Mouse (Mus musculus): Measurements from ENCODE around the gene Elp6.
"Not testable (repeated sequence)": the region's sequence is repeated elsewhere in the genome, so short reads cannot be mapped to it uniquely, and the experiment has no call there.

Gene Elp6

DNA sequence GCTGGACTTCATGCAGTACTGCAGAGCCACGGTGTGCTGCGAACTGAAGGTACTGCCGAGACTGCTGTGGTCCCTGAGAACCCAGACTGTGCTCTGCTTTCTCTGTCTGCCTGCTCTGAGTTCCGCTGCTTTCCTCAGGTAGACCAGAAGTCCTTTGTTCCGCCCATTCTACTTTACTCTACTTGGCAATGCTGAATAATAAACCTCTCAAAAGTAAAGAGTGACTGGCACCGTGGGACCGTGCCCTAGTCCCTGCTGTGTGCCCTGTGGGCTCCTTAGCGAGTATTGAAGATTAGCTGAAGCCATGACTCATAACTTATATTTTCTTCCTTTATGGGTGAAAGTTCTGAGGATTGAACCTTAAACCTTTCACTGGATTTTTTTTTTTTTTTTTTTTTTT, 10.9 kb downstream of the Elp6 start:
- DNase-seq (ENCODE audit: low read depth, low spot score): no peak

DNA sequence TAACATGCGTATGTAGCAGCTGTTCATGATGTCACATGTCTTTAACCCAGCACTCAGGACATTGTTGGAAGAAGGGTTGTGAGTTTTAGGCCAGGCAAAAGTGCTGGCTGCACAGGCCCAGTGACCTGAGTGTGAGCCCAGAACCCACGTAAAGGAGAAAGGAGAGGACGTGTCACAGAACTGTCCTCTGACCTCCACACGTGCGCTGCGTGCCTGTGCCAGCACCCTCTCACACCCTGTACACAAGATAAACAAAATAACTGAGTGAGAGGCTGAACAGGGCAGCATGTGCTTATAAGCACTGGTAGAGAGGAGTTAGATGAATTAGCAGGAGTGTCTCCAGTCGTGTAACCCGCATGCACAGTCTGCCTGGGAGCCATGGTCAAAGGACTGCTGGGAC, 11.5 kb downstream of the Elp6 start:
- no peak for DNase-seq (ENCODE audit: low read depth, low spot score)

DNA sequence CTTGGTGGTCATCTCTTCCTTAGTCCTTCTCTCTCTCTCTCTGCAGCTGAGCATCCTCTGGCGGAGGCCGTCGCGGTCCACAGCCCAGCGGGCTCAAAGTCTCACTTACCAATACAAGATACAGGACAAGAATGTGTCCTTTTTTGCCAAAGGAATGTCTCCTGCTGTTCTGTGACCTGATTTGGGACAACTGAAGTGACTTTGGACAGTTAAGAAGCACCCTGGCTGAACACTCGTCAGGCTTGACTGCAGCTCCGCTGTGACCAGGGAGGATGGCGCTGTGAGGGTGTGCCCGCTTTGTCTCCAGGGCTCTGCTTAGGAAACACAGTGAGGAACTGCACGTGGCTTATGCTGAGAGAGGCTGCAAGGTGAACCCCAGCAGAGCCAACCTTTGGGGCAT, 15.8 kb downstream of the Elp6 start:
- no peak for DNase-seq (ENCODE audit: low read depth, low spot score)

DNA sequence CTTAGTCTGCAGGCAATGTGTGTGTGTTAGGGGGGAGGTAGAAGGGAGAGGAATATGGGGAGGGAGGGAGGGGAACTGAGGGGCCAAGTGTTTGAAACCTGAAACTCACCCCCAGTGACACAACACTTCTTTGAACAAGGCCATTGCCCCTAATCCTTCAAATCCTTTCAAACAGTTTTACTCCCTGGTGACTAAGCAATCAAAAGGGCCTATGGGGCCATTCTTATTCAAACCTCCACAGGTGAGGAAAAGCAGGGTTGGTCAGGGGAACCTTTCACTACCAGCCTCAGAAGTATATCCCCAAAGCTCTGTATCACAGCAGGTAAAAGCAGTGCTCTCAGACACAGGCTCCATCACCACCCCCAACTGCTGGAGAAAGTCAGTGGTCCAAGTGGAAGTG, 18.0 kb downstream of the Elp6 start:
- DNase-seq (ENCODE audit: low read depth, low spot score): no peak

DNA sequence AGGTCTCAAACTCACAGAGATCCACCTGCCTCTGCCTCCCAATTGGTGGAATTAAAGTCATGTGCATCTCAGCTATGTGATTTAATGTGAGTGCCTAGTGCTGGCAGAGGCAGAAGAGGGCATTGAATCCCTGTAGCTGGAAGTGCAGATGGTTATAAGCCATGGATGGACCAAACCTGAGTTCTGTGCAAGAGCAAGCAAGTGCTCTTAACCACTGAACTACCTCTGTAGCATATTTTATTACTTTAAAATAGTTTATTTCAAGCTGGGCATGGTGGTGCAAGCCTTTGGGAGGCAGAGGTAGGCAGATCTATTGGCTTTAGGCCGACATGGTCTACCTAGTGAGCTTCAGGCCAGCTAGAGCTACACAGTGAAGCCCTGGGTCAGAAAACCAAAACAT, 19.2 kb downstream of the Elp6 start:
- no peak for DNase-seq (ENCODE audit: low read depth, low spot score)

GRCm38 (mm10) chr9:110328178-110328577, 23.2 kb downstream of the Elp6 start:
- DNase-seq (ENCODE audit: low read depth, low spot score): no peak

GRCm38 (mm10) chr9:110328946-110329630, 24.1 kb downstream of the Elp6 start:
- DNase-seq (ENCODE audit: low read depth, low spot score): no peak

DNA sequence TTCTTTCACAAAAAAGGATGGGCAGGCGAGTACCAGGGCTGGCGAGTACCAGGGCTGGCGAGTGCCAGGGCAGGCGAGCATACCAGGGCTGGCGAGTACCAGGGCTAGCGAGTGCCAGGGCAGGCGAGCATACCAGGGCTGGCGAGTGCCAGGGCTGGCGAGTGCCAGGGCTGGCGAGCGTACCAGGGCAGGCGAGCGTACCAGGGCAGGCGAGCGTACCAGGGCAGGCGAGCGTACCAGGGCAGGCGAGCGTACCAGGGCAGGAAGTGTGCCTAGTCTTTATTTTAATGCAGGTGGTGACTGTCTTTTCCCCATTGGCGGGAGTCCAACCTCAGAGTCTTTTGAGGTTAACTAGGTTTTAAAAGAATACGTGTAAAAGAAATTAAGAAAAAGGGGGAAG, 24.7 kb downstream of the Elp6 start:
- DNase-seq (ENCODE audit: low read depth, low spot score): no peak

DNA sequence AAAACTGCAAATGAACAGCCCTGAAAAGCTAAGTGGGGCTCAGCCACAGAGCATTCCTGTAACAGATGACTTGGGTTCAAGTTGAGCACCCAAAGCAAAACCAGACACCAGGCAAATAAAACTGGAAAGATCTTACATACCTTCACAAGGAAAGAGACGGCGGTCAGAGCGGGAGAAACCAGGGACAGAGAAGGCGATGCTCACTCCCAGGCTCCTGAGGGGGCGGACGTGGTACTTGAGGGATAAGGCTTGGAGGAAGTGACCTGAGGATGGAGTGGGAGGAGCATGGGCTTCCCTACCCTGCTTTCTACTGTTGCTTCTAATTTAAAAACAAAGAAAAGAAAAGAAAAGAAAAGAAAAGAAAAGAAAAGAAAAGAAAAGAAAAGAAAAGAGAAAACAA, 25.4 kb downstream of the Elp6 start:
- DNase-seq (ENCODE audit: low read depth, low spot score): no peak

- DNase-seq (ENCODE audit: low read depth, low spot score): not testable (repeated sequence)
These were observed 25.9 kb downstream of the Elp6 start for GRCm38 (mm10) chr9:110330913-110331312.

GRCm38 (mm10) chr9:110333135-110333895, 28.3 kb downstream of the Elp6 start, which contains the start of gene Scap:
Scap (plus strand) TSS chr9:110333288.
- peak; percentile 79 for DNase-seq (ENCODE audit: low read depth, low spot score)

- no peak for DNase-seq (ENCODE audit: low read depth, low spot score)
These were observed 28.9 kb downstream of the Elp6 start for GRCm38 (mm10) chr9:110333896-110334259.

GRCm38 (mm10) chr9:110334849-110335248, 29.9 kb downstream of the Elp6 start:
- no peak for DNase-seq (ENCODE audit: low read depth, low spot score)

DNA sequence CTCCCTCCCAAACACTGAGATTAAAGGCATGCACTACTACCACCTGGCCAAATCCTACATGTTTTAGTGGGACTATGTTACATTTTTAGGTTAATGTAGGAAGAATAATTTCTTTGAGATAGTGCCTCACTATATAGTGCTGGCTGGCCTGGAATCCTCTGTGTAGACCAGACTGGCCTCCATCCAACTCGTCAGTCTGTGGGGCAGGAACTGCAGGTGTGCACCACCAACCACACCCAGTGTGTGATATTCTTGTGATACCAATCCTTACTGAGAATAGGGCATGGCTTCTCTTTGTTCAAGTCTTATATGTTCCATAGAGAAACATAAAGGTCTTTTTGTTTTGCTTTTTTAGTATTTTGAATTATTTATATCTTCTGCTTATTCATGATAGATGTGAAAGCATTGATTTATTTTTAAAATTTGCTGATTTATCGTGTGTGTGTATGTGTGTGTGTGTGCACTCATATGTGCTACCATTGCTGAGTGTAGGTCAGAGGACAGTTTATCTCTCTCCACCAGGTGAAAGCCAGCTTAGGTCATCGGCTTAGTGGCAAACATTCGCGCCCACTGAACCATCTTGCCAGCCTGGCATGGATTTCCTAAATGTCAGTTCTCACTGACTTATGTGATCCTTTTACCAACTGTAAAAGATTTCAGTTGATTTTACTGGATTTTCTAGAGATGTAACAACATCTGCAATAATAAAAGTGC, 35.2 kb downstream of the Elp6 start:
- DNase-seq (ENCODE audit: low read depth, low spot score): no peak

DNA sequence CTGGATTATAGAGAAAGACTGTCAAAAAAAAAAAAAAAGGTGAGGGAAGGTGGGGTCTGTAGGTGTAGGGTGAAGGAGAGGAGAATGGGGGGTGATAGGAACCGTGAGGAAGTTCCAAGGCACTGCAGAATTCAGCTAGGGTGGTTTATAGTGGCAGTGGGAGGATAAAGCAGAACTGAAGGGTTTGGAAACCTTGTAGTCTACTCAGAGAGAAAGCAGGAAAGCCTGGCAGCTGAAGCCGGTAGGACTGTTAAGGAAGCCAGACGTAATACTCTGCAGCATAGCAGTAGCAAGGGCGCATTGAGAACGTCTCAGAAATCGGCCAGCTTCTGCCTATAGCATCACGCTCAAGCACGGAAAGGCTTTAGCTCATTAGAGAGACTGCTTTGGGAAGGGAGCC, 37.0 kb downstream of the Elp6 start:
- DNase-seq (ENCODE audit: low read depth, low spot score): peak; percentile 22

- no peak for DNase-seq (ENCODE audit: low read depth, low spot score)
These were observed 38.8 kb downstream of the Elp6 start for GRCm38 (mm10) chr9:110343805-110344204.

GRCm38 (mm10) chr9:110345057-110345739, 40.2 kb downstream of the Elp6 start:
- DNase-seq (ENCODE audit: low read depth, low spot score): no peak

GRCm38 (mm10) chr9:110348899-110349298, 43.9 kb downstream of the Elp6 start:
- no peak for DNase-seq (ENCODE audit: low read depth, low spot score)

DNA sequence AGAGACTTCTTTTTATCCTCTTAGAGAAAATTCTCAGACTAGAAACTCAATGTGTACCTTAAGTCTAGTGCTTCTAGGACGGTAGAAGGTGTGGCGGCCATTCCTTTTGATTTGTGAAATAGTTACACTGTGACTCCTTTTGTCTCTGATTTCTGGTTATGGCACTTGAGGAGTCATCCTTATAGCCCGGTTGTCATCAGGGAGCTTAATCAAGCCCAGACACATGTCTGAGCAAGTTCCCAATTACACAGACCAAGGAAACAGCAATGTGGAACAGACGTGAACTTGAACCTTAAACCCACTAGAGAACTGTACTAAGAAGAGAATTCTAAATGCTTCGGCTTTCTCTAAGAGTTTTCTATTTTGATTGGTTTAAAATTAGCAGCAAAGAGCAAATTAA, 45.2 kb downstream of the Elp6 start:
- DNase-seq (ENCODE audit: low read depth, low spot score): no peak

- no peak for DNase-seq (ENCODE audit: low read depth, low spot score)
These were observed 45.6 kb downstream of the Elp6 start for GRCm38 (mm10) chr9:110350612-110351011.

GRCm38 (mm10) chr9:110351350-110351749, 46.4 kb downstream of the Elp6 start:
- DNase-seq (ENCODE audit: low read depth, low spot score): no peak

All from telencephalon, adult 2 months (tissue).